Mouse (Mus musculus) myocyte (in vitro differentiated cells): ENCODE results near the gene Wrap73.

Experiments
- E2F4 ChIP-seq: IDR thresholded peaks from one replicate; pipeline ENCODE4 v1.6.1; 2011; ENCODE audit warnings: mild to moderate bottlenecking, control low read depth, moderate library complexity; ENCODE audit not compliant: insufficient read depth
- MAX ChIP-seq: IDR thresholded peaks from one replicate; pipeline ENCODE4 v1.6.1; 2011; ENCODE audit warnings: low read depth, mild to moderate bottlenecking, control low read depth
- POLR2A ChIP-seq: IDR thresholded peaks from one replicate; pipeline ENCODE4 v1.6.1; 2011; ENCODE audit warnings: low read depth, mild to moderate bottlenecking, control low read depth, moderate library complexity; ENCODE audit not compliant: insufficient read length
- POLR2AphosphoS2 ChIP-seq: IDR thresholded peaks from one replicate; pipeline ENCODE4 v1.6.1; 2011; ENCODE audit warnings: low read depth, control low read depth; ENCODE audit not compliant: insufficient read length
- USF1 ChIP-seq: IDR thresholded peaks from one replicate; pipeline ENCODE4 v1.6.1; 2011; ENCODE audit warnings: low read depth, mild to moderate bottlenecking, control low read depth, moderate library complexity

DNA sequence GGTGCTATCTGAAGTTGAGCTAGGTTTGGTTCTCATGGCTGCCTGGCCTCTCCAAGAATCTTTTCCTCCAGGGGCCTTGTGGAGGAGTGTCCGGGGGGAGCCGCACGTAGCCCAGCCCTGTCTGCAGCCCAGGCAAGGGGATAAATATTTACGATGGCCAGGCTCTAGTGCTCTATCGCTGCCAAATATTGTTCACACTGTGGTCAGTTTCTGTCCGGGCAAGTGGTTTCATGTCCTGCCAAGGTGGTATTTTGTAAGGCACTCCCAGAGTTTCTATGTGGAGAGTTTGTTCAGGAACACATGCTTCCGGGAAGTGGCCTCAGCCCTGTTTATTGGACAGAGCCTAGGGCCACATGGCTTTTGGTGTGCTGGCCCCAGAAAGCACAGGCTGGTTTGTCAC lies 38.8 kb downstream of the Wrap73 start:
- no peak for TF ChIP-seq POLR2A
- TF ChIP-seq POLR2AphosphoS2, result no peak
- no peak for TF ChIP-seq MAX
- no peak for TF ChIP-seq E2F4
- TF ChIP-seq USF1, result no peak
